Mouse (Mus musculus) brown adipose tissue, adult 24 weeks (tissue): ENCODE measurements around the gene Slc16a4. TPM values are rescaled to one million over a fixed set of nuclear protein-coding genes. Genes with fewer than 3 reads are reported as not detected.

ENCODE experiments used
- H3K27ac ChIP-seq: fragments of 200-500 bp; replicated peaks from 2 replicates; pipeline ENCODE4 v1.5.1; 2012; ENCODE audit warnings: low read depth, mild to moderate bottlenecking, low read length
- H3K4me1 ChIP-seq: fragments of 200-500 bp; 2 replicates; pipeline ENCODE4 v1.6.1; 2012; ENCODE audit warnings: low read length, mixed read lengths; ENCODE audit not compliant: control insufficient read depth, insufficient read depth, insufficient read length
- H3K4me3 ChIP-seq: fragments of 200-500 bp; 2 replicates; pipeline ENCODE4 v1.5.1; 2012; ENCODE audit warnings: low read depth, mild to moderate bottlenecking, low read length, moderate library complexity; ENCODE audit not compliant: insufficient read depth
- polyA plus RNA-seq: library from polyadenylated mRNA; stranded (reverse); fragments of >200 nt; gene quantifications from 2 replicates; pipeline ENCODE4 v1.2.4, GENCODE M21; 2012; ENCODE audit not compliant: missing spikeins, insufficient read depth, insufficient read length

Slc16a4 gene
- polyA plus RNA-seq, 1 experiment: not detected

DNA sequence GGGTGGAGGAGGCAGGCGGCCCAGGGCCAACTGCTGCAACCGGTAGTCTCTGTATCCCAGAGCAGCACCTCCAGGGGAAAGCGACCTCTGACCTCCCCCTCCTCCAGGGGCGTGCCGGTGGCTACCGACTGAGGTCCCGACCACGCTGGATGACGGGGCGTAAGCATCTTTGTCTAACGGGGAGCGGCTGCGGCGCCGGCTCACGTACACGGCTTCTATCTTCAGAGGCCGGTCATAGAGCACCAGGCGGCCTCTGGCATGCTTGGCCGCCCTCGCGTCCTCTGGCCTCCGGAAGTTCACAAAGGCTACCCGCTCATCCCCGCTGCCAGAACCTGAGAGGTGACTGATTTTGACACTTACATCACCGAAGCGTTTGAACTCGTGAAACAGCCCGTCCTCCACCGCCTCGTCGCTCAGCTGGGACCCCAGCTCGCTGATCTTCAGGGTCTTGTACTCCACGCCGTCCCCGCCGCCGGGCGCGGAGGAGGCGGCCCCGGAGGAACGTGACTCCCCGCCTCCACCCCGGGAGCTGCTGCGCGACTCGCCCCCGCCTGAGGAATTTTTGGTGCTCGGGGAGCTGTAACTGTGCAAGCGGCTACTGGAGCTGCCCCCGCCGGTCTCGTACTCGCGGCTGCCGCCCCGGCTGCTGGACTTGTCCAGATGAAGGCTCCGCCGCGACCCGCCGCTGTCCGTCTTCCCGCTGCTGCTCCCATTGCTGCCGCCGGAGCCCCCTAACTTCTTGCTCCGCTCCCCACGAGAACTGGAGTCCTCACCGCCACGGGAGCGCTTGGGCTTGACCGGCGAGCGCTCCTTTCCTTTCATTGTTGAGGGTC is 41.3 kb downstream of the Slc16a4 start:
- H3K27ac ChIP-seq: peak overlapping the region; percentile 91
- H3K4me3 ChIP-seq: peak overlapping the region; percentile 85
- H3K4me1 ChIP-seq: peaks cover 16% of the 10 kb centered on the region

DNA sequence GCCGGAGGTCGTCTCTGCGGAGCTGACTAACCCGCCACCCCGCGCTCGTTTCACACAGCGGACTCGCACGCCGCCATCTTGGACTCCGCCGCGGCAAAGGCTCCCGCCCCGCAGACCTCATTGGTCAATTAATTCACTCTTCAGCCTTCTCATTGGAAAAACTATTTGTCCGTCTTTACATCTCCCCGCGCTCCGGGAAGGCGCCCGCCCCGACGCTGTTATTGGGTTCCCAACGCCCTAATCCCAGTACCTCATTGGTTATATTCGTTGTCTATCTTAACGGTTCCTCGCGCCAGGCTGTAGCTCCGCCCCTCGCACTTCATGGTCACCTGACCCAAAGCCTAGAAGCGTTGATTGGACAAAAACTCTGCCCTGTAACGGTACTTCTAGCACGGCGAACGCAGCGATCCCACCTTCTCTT is 41.9 kb downstream of the Slc16a4 start:
- Histone ChIP-seq H3K4me1 (peaks cover 16% of the 10 kb centered on the region), H3K4me3 (peak overlapping the region; percentile 85), H3K27ac (peak overlapping the region; percentile 93)

DNA sequence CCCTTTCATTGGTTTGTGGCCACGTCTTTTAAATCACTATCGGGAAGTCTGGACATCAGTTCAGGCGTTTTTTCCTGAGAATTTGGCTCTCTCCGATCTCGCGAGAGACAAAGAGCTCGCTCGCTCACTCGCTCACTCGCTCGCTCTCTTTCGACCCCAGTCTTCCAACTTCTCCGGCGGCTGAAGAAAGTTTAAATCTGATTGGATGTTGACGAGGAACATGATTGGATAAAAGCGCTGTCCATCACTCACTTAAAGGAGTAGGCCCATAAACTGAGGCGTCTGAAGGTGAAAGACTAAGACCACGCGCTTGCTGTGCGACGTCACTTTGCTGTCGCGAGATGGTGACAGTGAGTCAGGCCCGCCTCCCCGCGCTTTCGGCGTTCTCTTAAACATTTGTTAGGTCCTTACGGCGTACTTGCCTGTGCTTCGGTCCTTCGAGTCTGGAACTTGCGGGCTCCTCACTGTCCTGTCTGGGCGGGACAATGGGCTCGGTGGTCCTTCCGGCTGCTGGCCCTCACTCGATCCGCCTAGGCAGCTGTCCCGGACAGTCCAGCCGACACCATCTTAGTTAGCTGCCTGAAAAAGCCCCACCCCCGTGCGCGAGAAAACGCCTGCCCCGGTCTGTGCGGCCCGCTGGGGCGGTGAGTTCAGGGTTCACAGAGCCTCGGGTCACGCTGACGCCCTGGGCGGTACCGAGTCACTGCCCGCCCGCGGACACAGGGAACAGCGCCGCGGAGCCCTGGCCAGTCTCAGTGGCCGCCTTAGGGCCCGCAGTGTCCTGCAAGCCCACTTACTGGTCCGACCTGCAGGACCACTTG is 42.6 kb downstream of the Slc16a4 start, which contains the start of gene Rbm15:
Gene Rbm15, minus strand, starts transcription at position 293 of the 821 bp plus-strand sequence.
- Histone ChIP-seq H3K27ac (peak within 1 kb of the TSS; percentile 93), H3K4me3 (peak within 1 kb of the TSS; percentile 85), H3K4me1 (peaks cover 16% of the 10 kb centered on the region)

DNA sequence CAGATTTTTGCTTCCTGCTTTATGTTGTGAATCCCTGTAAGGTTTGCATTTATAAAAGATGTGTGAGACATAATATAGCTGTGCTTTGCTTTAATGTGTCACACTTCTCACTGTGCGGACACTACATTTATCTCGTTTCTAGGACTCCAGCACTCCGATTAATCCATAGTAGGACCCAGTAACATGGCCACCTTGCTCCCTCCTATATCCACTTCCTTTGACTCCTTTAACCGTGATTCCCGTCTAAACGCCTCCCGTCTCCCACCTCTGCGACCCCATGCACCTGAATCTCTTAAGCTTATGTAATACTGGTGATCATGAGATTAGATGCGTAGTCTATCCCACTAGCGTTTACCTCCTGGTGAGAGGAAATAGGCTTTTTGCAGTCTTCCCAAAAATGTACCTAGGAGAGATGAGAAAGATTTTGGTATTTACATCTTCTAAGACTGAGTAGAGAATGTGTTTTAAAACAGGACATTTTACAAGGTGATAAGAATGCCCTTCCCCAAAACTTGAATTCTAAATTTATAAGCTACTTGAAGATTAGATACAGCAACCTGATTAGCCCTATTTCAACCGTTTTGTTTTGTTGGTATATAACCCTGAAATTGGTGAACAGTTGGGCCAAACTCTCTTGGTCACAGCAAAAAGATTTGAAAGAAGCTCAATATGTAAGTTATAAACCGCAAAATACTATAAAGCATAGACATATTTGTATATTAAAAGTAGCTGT is 43.3 kb downstream of the Slc16a4 start:
- H3K27ac ChIP-seq: peak overlapping the region; percentile 89
- H3K4me1 ChIP-seq: peaks cover 16% of the 10 kb centered on the region
- peak overlapping the region; percentile 69 for H3K4me3 ChIP-seq

DNA sequence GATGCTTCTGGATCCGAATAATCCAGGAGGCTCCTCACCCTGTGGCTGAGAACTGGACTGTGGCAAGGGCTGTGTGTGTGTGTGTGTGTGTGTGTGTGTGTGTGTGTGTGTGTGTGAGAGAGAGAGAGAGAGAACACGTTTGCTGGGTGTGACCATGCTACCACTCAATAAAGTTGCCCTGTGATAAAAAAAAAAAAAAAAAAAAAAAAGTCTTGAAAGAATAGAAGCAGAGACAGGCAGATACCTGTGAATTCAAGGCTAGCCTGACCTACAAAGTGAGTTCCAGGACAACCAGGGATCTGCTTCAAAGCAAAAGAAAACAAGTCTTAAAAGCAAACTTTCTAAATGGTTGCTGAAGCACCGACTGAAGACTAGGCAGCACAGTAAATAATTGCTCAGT is 52.9 kb downstream of the Slc16a4 start:
- no peak overlapping the region for H3K27ac ChIP-seq
- H3K4me3 ChIP-seq: no peak overlapping the region
- H3K4me1 ChIP-seq: no peaks in the 10 kb centered on the region; the same call in 1 of the 2 replicates

DNA sequence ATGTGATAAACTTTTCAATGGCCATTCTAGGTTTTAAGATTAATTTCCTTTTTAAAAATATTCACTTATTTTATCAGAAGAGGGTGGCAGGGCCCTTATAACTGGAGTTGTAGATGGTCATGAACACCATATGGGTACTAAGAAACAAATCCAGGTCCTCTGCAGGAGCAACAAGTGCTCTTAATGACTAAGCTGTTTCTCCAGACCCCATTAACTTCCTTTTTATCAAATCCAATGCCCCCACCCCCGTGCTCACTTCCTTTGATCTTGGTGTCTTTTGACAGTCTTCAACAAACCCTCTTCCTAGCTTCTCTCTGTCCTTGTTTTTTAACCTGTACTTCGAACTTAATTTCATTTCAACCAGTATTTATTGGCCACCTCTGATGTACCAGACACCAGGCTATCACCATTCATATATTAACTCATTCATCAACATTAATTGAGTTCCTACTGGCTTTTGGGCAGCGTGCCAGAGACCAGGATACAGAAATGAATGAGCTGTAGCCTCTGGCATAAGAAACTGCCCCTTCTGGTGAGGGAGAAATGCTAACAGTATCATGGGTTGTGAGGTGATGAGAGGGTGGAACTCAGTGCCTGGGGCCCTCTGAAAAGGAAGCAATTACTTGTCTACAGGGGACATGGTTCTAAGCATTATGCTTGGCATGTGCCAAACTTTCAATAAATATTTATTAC is 54.1 kb downstream of the Slc16a4 start:
- Histone ChIP-seq H3K4me3 (no peak overlapping the region), H3K4me1 (peaks cover 2% of the 10 kb centered on the region; the same call in 1 of the 2 replicates), H3K27ac (no peak overlapping the region)

DNA sequence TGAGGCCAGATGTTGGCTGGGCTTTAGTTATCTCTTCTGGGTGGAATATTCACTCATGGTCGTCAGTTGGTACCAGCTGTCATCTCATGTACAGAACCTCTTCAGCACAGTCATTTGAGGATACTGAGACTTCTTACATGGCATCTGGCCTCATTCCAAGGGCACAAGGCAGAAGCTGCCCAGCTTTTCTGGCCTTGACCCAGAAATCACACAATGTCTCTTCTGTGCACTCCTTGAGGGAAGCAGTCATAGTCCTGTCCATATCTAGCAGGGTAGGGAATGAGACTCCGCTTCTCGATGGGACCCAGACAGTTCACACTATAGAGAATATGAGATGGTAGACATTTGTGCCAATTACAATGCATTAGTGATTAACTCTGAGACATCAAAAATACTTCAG is 58.0 kb downstream of the Slc16a4 start:
- no peak overlapping the region for H3K4me3 ChIP-seq
- H3K27ac ChIP-seq: peak overlapping the region; percentile 97
- H3K4me1 ChIP-seq: peaks cover 2% of the 10 kb centered on the region; the same call in 1 of the 2 replicates

DNA sequence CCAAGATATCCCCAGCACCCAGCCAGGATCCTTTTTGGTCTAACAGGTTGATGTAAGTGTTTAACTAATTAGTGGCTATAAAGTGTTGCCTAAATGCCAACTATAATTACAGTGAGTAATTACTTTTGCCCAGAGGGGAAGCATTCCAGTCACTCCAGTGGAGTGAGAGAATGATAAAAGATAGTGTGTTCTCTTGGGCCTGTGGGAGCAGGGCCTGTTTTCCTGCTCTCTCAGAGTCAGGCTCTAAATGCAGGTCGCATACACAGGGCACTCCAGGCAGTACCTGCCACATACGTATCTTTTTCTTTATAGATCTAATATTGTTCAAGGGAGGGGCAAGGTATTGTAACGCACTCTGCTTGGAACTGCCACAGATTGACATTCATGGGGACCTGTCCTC is 60.7 kb downstream of the Slc16a4 start:
- no peak overlapping the region for H3K4me3 ChIP-seq
- H3K27ac ChIP-seq: no peak overlapping the region

DNA sequence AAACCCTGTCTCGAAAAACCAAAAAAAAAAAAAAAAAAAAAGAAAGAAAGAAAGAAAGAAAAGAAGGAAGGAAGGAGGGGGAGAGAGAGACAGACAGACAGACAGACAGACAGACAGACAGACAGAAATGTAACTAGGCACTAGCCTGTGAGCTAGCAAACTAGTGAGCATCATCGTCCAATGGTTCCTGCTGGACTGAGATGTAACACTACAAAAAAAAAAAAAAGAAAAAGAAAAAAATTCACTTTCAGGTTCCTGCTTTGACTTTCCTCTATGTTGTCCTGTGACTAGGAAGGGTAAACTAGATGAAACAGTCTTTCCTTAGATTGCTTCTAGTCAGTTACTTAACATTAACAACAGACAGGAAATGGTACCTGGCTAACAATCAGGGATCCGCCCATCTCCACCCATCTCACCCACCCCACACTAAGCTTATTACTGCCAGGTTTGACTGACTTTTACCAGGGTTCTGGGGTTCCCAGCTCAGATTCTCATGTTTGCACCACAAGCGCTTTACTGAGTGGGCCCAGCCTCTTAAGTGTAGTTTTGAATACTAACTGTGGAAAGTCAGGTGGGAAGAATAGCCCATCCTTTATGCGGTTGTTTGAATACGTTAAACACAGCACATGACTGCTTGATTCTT is 64.7 kb downstream of the Slc16a4 start:
- Histone ChIP-seq H3K27ac (no peak overlapping the region), H3K4me1 (peaks cover 7% of the 10 kb centered on the region), H3K4me3 (no peak overlapping the region)

More for the DNA sequence above, 60.7 kb downstream of the Slc16a4 start:
- H3K4me1 ChIP-seq: peaks cover 3% of the 10 kb centered on the region; the same call in 1 of the 2 replicates

DNA sequence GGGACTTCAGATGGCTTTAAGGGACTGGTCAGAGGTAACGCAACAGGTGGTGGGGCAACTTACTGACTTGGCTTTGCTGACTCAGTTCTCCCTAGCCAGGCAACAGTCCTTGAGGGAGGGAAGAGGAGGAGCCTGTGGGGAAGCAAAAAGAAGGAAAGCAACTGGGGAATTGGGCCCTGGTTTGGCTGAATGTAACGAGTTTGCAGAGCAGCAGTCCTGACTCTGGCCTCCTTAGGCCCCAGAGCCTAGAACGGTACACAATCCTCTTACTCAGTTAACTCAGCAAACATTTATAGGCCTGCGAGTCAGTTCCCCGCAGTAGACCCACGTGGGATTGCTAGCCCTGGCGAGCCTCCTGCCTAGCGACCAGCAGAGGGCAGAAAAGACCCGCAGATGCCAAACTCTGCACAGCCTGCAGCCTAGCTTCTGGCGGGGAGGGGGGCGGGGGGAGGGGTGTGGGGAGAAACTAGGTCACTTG is 66.0 kb downstream of the Slc16a4 start:
- 0 out of 2 replicates have a peak overlapping the region, but pooled peaks have one; percentile 19 for H3K4me3 ChIP-seq
- peaks cover 7% of the 10 kb centered on the region for H3K4me1 ChIP-seq
- H3K27ac ChIP-seq: 0 out of 2 replicates have a peak overlapping the region, but pooled peaks have one; percentile 19

DNA sequence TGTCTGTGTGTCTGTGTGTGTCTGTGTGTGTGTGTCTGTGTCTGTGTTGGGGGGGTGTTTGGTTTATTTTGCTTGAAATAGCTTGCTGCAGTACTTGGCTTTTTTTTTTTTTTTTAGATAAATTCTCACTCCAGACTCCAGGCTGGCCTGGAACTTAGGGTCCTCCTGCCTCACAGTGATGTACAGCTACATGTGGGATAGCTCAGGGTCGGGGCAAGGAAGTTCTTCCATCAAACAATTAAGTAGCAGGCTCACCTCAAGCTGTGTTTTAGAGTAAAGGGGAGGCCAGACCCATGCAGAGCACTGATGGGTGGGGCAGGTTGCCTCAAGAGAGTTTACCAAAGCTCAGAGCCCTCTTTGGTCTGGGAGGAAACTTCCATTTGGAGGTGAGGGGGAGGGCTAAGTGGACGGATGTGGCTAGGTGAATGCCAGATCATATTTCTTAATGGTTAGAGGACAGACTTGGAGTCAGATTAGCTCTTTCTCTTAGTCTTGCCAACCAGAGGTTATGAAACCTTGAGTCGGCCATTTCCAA is 66.7 kb downstream of the Slc16a4 start:
- Histone ChIP-seq H3K4me1 (peaks cover 7% of the 10 kb centered on the region), H3K4me3 (no peak overlapping the region), H3K27ac (0 out of 2 replicates have a peak overlapping the region, but pooled peaks have one; percentile 50)

DNA sequence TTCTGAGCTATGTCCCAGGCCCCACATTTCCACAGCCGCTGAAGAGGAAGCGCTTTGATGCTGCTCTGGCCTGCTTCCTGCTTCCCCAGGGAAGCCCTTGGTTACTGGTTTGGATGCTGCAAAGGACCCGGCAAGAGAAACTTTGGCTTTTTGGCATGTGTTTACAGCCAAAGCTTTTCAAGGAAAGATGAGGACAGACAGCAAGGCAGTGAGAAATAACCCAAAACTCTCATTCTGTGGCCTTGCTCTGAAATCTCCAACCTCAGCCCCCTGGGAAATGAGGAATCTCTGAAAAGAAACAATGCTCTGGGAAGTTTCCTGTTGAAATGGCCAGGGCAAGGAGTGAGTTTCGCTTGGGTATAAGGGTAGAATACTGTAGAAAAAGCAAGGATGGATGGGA is 69.3 kb downstream of the Slc16a4 start:
- peaks cover 5% of the 10 kb centered on the region for H3K4me1 ChIP-seq
- no peak overlapping the region for H3K27ac ChIP-seq
- no peak overlapping the region for H3K4me3 ChIP-seq
